Mouse (Mus musculus) thymus, postnatal 4 days (tissue): Measurements from ENCODE around the gene 2310039H08Rik.
"Not testable (repeated sequence)": the region's sequence is repeated elsewhere in the genome, so short reads cannot be mapped to it uniquely, and the experiment has no call there.

Experiments used
- DNase-seq: peaks from one replicate; pipeline ENCODE4 v3.0.0; 2021

2310039H08Rik gene

GRCm38 (mm10) chr17:46763544-46763943 is 8.9 kb upstream of the 2310039H08Rik start, which contains the start of gene Ptcra:
Ptcra (minus strand) TSS chr17:46763712.
- DNase-seq: peak; percentile 75

- peak; percentile 28 for DNase-seq
Observed at GRCm38 (mm10) chr17:46764916-46765315, 7.5 kb upstream of the 2310039H08Rik start.

GRCm38 (mm10) chr17:46767868-46768267 is 4.6 kb upstream of the 2310039H08Rik start:
- peak; percentile 82 for DNase-seq

DNA sequence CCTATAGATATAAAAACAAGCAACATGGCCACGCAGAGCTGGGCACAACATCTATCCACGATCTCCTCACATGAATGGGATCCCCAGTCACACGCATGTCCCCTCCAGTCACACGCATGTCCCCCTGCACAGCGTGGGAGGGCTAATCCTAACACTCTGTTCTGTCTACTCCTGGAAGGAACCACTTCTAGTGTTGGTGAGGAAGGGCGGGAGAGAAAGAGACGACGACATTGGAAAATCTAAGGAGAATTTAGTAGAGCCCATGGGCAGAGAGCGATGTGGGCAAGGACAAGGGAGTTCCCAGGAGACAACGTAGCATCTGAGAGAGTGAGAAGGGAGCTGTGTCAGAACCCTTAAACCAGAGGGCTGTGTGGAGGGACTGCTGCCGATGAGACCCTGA is 1.9 kb upstream of the 2310039H08Rik start:
- no peak for DNase-seq

DNA sequence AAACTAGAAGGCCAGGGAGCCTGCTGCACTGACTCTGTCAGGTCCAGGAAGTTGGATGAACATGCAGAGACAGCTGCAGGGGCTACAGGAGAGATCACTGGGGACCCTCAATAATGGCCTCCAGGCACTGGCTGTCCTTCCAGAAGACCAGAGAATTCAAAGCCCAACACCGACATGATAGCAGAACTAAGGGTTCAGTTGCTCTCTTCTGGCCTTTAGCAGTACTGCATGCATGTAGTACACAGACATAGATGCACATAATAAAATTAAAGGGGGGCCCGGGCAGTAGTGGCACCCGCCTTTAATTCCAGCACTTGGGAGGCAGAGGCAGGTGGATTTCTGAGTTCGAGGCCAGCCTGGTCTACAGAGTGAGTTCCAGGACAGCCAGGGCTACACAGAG is 1.4 kb upstream of the 2310039H08Rik start:
- DNase-seq: no peak

GRCm38 (mm10) chr17:46771616-46772015 is 819 bp upstream of the 2310039H08Rik start:
- peak; percentile 35 for DNase-seq

GRCm38 (mm10) chr17:46772038-46772403 is 414 bp upstream of the 2310039H08Rik start:
- peak; percentile 22 for DNase-seq

DNA sequence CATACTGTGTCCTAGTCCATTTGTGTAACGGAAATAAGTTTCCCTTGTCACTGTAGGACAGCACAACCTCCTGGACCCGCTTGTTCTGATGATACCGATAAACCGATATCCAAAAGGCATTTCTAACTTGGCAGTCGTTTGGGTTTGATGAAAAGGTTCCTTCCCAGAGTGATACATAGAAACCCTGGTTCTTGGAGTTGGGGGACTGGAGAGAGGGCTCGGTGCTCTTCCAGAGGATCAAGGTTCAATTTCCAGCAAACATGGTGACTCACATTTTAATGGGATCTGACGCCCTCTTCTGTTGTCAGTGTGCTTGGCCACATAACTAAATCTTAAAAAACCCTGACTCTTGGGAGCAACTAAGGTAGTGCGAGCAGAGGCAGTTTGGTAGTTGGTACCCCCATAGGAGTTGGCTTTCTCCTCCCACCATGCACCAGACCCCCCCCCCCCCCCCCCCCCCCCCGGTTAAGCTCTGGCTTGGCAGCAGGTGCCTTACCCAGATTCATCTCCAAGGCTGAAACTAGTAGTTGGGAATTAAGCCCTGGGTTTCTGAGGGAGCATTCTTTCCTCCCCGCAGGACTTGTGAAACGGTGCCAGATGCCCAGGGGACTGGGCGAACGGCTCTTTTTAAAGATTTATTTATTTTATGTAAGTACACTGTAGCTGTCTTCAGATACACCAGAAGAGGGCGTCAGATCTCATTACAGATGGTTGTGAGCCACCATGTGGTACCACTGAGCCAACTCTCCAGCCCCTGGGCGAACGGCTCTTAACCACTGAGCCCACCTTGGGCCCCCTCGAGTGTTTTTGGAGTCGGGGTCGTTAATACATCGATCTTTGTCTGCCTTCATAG is 1.1 kb downstream of the 2310039H08Rik start:
- DNase-seq: no peak

- DNase-seq: no peak
Observed at GRCm38 (mm10) chr17:46774131-46774472, 1.7 kb downstream of the 2310039H08Rik start.

GRCm38 (mm10) chr17:46775070-46775469 is 2.6 kb downstream of the 2310039H08Rik start:
- no peak for DNase-seq

- DNase-seq: no peak
Observed at GRCm38 (mm10) chr17:46776087-46776486, 3.7 kb downstream of the 2310039H08Rik start.

- DNase-seq: no peak
Observed at GRCm38 (mm10) chr17:46781876-46782275, 9.4 kb downstream of the 2310039H08Rik start.

GRCm38 (mm10) chr17:46782341-46783221 is 10.1 kb downstream of the 2310039H08Rik start, which contains the start of gene Rpl7l1:
Rpl7l1 (minus strand) TSS chr17:46782672.
- DNase-seq: peak; percentile 95

GRCm38 (mm10) chr17:46783222-46783565 is 10.8 kb downstream of the 2310039H08Rik start:
- DNase-seq: no peak

GRCm38 (mm10) chr17:46786952-46787351 is 14.5 kb downstream of the 2310039H08Rik start:
- no peak for DNase-seq

DNA sequence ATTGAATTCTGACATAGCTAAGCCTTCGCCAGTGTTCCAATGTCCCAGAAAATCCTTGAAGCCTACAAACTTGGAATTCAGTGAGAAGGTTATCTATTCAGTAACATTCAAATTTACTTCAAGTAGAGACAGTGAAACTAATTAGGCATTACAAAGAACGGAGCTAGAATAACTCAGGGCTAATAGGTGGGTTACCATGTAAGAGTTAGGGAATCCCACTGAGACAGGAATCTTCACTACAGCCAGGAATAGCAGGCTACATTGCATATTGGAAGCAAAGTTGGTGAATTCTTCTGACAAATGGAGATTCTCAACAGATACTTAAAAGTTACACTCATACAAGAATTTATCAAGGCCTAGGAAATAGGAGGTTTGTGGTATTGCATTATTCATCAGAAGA is 15.5 kb downstream of the 2310039H08Rik start:
- not testable (repeated sequence) for DNase-seq

DNA sequence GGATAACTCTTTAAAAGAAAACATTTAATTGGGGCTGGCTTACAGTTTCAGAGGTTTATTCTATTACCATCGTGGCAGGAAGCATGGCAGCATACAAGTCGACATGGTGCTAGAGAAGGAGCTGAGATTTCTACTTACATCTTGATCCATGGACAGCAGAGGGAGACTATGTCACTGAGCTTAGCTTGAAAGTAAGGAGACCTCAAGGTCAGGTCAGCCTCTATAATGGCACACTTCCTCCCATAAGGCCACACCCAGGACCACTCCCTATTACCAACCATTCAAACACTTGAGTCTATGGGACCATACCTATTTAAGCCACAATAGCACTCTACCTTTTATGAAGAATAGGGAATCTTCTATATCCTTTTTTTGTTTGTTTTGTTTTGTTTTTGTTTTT is 20.5 kb downstream of the 2310039H08Rik start:
- DNase-seq: no peak

GRCm38 (mm10) chr17:46796743-46797142 is 24.3 kb downstream of the 2310039H08Rik start:
- DNase-seq: no peak

- no peak for DNase-seq
Observed at GRCm38 (mm10) chr17:46797386-46797785, 25.0 kb downstream of the 2310039H08Rik start.

- DNase-seq: no peak
Observed at GRCm38 (mm10) chr17:46799680-46800079, 27.2 kb downstream of the 2310039H08Rik start.

DNA sequence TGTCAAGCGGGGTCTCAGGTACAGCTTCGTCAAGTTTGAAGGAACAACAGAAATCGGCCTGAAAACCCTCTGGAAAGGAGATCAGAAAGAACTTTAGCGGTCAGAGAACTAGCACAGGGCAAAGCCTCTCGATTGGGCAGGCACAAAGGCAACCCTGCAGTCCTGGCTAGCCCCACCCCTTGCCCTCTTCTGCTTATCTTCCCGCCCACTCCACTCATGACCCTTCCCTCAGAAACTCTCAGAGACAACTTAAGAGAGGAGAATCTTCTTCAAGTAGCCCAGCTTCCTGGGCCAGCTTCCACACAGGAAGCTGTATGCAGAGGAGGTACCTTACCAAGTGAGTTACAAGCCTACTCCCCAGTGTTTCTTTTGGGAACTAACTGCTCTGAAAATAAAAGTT is 29.3 kb downstream of the 2310039H08Rik start:
- no peak for DNase-seq

DNA sequence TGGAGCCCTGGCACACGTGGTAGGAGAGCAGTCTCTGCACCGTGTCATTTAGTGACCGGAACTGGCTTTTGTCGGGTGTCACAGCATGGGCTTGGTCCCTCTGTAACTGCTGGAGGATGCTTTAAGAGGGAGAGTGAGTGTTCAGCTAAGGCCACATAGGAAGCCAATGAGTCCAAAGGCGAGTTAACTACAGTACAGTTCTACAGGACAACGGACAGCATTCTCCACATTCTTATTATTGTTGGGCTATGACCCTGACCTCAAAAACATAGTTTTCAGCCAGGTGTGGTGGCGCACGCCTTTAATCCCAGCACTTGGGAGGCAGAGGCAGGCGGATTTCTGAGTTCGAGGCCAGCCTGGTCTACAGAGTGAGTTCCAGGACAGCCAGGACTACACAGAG is 35.9 kb downstream of the 2310039H08Rik start:
- no peak for DNase-seq

GRCm38 (mm10) chr17:46809131-46809830 is 36.8 kb downstream of the 2310039H08Rik start:
- no peak for DNase-seq
